Mouse (Mus musculus) heart, postnatal 10 days (tissue): ENCODE data around the gene Stxbp5. TPM values are rescaled to one million over a fixed set of nuclear protein-coding genes. Genes with fewer than 3 reads are reported as not detected.

Experiments used
- DNase-seq, 2 experiments: peaks; one replicate each; pipeline ENCODE4 v3.0.0; 2021
- intact Hi-C: fragments of 180-260 bp; cut with DNase I; formaldehyde crosslinking; loops from one replicate; pipeline ENCODE4 v1.15.1; 2025
- total RNA-seq, 2 experiments: library from RNA; stranded (reverse); gene quantifications; 2 replicates each; pipeline ENCODE4 v1.2.3; 2021

Stxbp5 gene
- total RNA-seq, 2 experiments from 2014 or later: 12.5 to 13.5 TPM

- no peak for DNase-seq
- intact Hi-C loops: no loop called here
Observed at GRCm38 (mm10) chr10:9763831-9764230, 137.0 kb downstream of the Stxbp5 start.

- no peak for DNase-seq
- intact Hi-C loops: no loop called here
Observed at GRCm38 (mm10) chr10:9760264-9760663, 140.6 kb downstream of the Stxbp5 start.

DNA sequence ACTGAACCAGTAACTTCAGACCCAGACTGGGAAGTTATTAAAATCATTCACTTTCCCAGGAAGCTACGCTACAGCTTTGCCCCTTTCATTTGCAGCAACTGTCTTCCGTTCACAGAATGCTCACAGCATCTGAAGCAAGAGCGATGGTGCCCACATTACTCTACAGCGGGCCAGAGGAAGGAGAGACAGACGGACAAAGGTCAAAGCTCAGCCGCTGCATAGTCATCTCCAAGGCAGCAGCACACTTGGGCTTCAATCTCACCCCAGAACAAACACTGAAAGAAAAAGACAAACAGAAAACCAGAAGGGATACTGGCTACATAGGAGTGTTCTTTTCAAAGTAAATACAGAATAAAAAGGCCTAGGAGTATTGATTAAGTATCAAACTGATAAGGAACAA is 144.3 kb downstream of the Stxbp5 start:
- intact Hi-C loops: loop anchor here (5.0 to 10.0 kb wide), 4 partner anchors 79 to 962 kb away; partner anchors contain the start of gene Samd5
- DNase-seq: no peak

GRCm38 (mm10) chr10:9754893-9755541 is 145.9 kb downstream of the Stxbp5 start:
- intact Hi-C loops: loop anchor here (2.0 to 10.0 kb wide), 7 partner anchors 78 to 1013 kb away; partner anchors contain the start of gene Samd5
- peak; percentile 74 to 85 for DNase-seq

DNA sequence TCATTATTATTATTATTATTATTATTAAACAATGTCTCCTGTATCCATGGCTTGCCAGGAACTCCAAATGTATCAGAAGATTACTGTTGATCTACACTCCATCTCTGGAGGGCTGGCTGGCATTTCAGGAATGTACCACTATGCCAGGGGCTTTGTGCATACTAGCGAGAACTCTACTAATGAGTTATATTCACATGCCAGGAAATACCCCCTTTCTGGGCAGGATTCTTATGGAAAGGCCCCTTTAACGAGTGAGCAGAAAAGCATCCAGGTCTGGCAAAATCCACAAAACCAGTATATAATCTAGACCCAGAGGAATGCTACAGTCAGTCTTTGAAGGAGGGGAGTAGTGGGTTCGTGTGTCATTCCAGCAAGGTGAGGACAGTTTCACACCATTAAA is 167.0 kb downstream of the Stxbp5 start:
- intact Hi-C loops: no loop called here
- no peak for DNase-seq

- intact Hi-C loops: no loop called here
- DNase-seq: no peak
Observed at GRCm38 (mm10) chr10:9732065-9732749, 168.7 kb downstream of the Stxbp5 start.

- intact Hi-C loops: no loop called here
- DNase-seq: no peak
Observed at GRCm38 (mm10) chr10:9722519-9723303, 178.2 kb downstream of the Stxbp5 start.

GRCm38 (mm10) chr10:9720027-9720426 is 180.9 kb downstream of the Stxbp5 start:
- intact Hi-C loops: no loop called here

DNA sequence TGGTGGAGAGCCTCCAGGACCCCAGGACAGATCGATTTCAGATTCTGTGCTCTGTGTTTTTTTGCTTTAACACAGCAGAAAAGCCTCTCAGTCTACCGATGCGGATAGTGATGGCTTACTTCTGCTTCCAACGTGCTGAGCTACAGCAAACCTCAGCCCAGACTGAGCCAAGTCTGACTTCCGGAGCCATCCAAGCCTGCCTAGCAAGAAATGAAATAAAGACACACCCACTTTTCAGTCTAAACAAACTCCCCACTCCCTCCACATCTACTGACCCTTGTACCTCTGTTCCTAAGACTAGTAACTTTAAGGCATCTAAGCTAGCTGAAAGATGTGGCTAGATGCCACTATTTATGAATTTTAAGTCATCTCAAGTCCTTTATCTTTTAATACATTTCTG is 182.8 kb downstream of the Stxbp5 start:
- no peak for DNase-seq
- intact Hi-C loops: no loop called here

More at GRCm38 (mm10) chr10:9720027-9720426, 180.9 kb downstream of the Stxbp5 start:
- no peak for DNase-seq

Other genes starting within 250 kb of the Stxbp5 start
- gene Samd5, start 225.9 kb downstream of the Stxbp5 start, total RNA-seq: 10 to 100 TPM in 1 of 2 experiments, 1 to 10 TPM in 1; 7.9 to 13.7 TPM